Mouse (Mus musculus): ENCODE measurements around the gene Ddah2.

GRCm38 (mm10) chr17:35085208-35085865, 26.5 kb downstream of the Ddah2 start, which contains the start of gene Ly6g6f:
- TF ChIP-seq CTCF (IDR thresholded peaks at IDR 0.05; ENCODE audit: low read depth) (no peak), EP300 (IDR thresholded peaks at IDR 0.05; ENCODE audit: low read depth) (no peak)

Measured in heart, postnatal 0 days (tissue).